Mouse (Mus musculus): ENCODE measurements around the gene Kctd6.
"Not testable (repeated sequence)": the region's sequence is repeated elsewhere in the genome, so short reads cannot be mapped to it uniquely, and the experiment has no call there.

Kctd6 gene

DNA sequence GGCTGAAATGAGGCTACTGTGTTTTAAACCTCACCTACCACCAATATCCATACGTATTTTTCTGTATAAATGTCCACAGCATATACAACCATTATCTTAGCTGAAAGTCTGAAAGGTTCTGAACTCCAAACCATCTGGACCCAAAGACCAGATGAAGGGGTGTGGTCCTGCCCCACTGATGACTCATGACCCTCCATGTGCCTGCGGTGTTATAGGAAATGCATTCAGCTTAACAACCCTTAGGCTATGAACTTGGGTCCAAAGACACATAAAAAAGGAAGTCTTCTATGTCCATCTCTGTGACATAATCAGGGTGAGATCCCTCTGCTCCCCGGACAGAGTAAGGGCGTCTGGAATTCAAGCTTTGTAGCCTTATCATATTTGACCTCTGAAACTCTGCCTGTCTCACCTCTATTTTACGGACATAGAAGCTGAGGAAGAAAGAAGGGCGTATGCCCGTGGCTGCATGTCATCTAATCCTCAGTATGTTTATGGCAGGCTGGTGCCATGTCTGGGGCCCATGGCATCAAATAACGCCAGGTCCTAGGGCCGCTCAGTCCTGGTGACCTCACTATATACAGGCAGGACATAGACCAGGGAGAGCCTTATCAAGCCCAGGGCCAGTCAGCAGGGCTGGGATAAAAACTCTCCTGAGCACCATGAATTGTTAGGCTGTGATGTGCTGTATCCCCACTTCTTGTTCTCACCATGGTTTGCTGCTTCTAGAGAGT lies 36.4 kb downstream of the Kctd6 start:
- no peak for DNase-seq

DNA sequence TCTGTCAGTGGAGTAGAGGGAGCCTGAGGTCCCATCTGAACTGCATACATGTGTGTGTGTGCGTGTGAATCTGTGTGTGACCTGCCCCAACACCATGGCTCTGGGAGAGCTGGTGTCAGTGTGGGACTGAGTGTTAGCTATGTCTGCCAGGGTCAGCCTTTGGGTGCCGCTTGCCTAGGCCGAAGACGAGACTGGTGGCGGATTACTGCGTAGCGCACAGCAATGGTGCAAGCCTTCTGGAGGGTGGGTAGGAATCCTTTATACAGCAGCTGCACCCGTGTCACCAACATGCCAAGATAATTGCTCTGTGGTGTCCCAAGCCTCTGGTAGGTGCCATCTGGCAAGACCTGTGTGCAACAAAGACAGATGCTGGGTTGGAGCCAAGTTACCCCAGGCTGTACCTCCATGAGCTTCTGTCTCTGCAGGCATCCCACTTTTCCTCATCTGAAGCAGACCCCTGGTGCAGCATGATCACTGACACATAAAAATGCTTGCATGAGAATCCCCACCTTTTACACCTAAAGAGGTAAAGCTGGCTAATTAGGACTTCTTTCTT lies 37.5 kb downstream of the Kctd6 start:
- no peak for DNase-seq

DNA sequence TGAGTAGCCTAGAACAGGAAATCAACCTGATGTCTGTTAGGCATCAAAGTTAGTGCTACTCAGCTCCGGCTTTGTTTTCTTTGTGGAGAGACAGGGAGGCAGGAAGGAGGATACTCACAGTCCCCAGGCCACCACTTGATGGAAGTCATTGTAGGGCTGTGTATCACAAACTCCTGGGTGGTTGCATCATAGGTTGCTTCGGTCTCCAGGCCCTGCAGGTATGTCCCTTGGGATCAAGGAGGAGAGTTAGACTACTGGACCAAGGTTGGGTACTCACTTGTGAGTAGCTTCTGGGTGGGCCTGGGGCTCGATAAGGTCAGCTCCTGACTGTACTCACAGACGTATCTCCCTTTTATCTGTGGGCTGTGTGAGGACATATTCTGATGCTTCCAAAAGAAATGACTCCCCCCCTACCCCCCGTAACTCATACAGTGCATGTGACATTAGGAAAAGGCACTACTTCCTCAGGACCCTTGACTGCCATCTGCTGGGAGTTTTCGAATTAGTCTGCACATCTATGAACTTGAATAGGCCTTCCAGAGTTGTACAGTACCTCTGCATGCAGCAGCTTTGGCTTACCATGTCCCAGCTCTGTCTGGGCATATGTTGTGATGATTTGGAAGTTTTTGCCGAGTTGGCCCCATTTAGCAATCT lies 41.3 kb downstream of the Kctd6 start:
- peak; percentile 44 for DNase-seq

DNA sequence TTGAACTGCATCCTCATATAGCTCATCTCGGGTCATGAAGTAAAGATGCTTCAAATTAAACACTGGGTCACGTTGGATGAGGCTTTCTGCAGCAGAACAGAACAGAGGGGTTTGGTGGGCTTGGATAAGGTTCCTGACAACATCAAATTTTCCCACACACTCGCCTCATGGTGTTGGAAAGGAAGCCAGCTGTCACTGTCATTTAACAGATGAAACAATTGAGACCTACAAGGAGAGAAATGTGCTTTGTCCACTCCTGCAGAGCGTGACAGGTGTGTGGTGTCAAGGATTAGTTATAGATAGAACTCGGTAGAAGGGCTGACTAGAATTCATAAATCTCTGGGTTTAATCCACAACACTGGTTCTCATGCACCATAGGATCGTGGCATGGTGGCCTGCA lies 42.1 kb downstream of the Kctd6 start:
- no peak for DNase-seq

DNA sequence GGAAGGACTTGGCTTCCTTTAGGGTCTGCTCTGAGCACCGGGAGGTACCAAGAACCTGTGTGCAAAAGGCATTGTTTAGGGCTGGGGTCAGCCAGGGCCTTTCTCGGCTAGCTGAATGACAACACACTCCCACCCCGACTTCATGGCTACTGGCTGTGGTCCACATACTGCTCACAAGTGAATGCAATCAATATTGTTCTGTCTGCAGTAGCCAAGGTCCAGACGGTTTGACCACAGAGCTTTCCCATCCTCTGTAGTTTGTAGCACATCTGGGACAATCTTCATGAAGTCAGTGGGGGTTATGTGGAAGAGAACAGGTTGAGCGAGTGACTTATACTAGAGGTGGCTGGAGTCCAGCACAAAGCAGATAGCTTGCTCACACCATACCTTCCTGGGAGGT lies 42.9 kb downstream of the Kctd6 start:
- no peak for DNase-seq

DNA sequence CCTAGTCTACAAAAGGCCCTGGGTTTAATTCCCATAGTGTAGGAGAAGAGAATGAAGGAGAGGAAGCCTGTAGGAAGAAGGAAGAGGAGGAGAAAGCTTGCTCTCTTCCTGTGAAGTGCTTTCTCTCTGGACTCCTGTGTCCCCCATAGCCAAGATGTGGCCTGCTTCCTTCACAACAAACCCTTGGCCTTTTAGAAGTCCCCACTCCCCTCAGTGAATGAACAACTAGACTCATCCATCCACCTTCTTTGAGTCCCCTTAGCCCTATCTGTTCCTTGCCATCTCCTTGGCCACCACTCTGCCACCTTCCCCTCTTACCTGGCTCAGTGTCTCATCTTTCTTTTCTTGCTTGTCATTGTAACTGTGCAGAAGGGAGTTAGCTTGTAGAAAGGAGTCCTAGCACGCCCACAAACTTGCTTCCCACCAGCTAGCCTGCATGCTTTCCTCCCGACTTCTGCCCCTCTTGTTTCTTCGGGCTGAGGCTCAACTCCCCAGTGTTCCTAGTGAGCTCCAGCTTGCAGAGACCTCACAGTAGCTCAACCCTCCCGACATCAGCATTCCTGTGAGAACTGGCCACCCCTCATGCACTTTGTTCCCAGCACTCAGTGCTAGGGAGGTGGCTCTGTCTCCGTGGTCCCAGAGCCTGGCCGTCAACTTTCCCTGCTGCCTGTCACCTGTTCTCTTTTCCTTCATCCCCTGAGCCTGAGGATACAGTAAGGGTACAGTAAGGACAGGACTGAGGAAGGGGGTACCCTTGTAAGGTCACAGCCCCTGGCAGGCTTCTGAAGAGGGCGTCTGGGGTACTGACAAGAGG lies 43.8 kb downstream of the Kctd6 start:
- no peak for DNase-seq

DNA sequence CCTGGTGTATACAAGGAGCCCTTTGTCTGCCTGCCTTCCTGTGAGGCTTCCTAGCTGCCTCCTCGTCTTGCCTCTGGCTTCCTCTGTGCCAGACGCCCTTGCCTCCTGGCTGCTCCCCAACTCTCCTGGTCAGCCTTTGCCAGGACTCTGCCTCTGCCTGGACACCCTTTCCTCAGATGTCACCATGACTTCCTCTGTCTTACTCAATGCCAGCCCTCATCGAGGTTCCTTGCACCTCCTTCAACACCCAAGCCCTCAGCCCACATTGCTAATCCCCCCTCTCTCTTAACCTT lies 44.3 kb downstream of the Kctd6 start:
- no peak for DNase-seq

DNA sequence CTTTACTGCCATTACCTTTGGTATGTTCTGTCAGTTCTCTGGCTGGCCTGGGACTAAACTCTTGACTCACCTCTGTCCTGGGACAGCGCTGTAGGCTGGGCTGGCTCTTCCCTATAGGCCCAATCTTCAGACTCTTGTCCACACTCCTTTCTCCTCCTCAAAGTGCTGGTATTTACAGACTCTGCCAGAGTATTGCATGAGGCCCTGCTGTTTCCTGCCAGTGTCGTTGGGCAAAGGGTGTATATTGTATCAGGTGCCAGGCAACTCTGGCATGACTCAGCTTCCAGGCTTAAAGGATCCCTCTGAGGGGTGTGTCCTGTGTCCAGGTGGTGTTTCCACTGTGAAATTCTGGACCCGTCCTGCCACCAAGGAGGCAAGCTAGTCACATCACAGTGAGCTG lies 44.8 kb downstream of the Kctd6 start:
- no peak for DNase-seq

DNA sequence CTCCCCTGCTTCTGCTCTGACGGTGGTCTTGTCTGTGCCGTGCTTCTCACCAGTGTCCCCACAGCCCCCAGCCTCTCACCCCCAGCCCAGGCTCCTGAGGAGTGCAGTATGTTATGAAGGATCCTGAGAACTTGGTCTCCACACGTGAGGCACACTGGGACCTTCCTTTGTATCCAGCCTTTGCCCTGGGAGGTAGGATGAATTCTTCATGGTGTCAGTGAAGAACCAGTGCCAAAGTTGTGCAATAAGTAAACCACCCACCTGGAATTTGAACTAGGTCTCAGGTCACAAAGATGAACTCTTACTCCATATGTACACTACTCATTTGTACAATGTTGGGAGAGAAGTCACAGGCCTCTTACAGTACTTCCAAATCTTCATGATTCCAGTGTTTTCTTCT lies 45.2 kb downstream of the Kctd6 start, which contains the start of gene Acox2:
Gene Acox2 (minus strand): TSS at position 188 of the 400 bp plus-strand sequence.
- no peak for DNase-seq

DNA sequence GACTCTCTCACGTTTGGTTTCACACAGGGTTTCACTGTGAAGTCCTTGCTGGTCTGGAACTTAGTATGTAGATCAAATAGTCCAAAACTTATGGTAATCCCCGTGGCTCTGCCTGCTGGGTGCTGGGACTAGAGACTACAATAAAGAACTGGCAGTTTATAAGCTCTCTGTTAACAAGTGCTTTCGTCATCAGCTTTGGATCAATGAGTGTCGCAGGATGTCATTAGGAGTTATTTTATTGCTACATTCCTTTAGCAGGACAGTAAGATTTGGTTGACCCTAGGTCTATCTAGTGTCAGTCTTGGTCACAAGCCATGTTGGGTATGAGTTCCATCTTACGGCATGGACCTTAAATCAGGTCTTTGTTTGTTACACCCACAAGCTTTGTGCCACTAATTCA lies 46.3 kb downstream of the Kctd6 start:
- no peak for DNase-seq

DNA sequence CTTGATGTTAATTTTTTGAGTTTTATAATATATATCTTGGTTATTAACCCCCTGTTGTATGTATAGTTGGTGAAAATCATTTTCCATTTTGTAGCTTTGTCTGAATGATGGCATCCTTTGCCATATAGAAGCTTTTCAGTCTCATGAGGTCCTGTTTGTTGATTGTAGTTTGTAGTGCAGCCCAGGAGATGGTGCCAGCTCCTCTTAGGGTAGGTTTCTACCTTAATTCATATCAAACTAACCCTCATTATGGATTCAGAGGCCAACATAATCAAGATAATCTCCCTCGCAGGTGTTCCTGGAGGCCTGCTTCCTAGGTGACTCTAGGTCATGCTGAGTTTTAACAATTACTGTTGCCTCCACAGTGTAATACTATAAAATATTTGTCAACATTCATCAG lies 48.3 kb downstream of the Kctd6 start:
- DNase-seq, result no peak

DNA sequence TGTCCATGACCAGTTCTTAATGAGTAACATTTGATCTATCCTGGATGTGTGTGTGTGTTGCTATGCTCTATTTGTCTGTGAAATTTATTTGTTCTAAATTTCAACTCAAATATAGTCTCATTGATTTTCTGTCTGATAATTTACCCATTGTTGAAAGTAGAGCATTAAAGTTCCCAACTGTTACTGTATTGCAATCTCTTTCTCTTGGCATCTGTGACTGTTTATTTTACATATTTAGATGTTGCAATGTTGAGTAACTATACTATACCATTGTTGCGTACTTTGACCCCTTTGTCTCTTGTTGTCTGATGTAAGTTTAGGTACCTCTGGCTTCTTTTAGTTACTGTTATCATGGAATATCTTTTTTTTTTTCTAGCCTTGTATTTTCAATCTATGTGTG lies 50.4 kb downstream of the Kctd6 start:
- no peak for DNase-seq

DNA sequence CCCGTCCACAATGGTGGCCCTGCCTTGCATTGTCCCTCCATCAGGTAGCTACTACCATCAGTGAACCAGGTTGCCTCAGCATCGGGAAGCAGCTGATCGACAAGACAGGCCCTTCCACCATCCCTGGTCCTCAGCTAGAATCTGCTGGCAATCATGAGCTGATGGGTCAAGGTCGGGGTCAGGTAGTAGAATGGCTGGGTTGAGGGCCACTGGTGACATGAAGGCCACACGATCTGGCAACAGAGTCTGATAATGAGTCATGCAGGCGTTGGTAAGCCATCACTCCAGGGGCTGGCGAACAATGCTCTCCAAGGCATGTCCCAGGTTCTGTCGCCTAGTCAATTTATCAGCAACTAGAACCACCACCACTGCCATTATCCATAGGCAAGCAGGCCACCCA lies 57.3 kb downstream of the Kctd6 start:
- DNase-seq, result not testable (repeated sequence)
